Mouse (Mus musculus): Measurements from ENCODE around the gene Plcb2. TPM values are rescaled to one million over a fixed set of nuclear protein-coding genes. Genes with fewer than 3 reads are reported as not detected.

Gene Plcb2
- total and polyA plus RNA-seq, 2 experiments from 2014 or later, result 2.6 to 7.6 TPM

DNA sequence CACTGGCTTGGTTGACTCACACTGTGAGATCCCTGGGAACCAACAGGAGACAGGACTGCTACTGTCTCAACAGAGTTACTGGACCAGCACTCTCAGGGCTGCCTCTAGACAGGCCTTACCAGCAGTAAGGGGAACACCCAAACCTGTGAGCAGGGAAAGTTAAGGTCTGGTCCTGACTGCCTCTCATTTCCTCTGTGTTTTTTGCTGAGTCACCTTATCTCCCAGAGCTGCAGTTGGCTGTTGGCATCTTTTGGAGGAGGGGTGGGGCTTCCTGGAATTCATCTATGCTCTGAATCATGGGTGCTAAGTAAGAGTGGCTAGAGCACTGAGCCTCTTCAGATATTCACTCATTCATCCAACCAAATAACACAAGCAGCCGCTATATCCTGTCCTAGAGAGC lies 69.2 kb downstream of the Plcb2 start:
- Histone ChIP-seq H3K27me3 (ENCODE audit: control insufficient read depth, insufficient read depth, low read length) (no peaks in the 10 kb centered on the region), H3K36me3 (replicated peaks; ENCODE audit: control insufficient read depth, insufficient read depth, low read length) (no peaks in the 10 kb centered on the region), H3K27ac (ENCODE audit: low read depth) (peak overlapping the region; percentile 62; the same call in 1 of the 2 replicates), H3K4me3 (ENCODE audit: low read depth, low read length) (no peak overlapping the region), H3K4me2 (ENCODE audit: low read depth, low read length) (no peak overlapping the region), H3K9me3 (replicated peaks; ENCODE audit: control insufficient read depth, low read length) (no peaks in the 10 kb centered on the region), H3K4me1 (ENCODE audit: control insufficient read depth, insufficient read depth) (peaks cover 20% of the 10 kb centered on the region), H3K9ac (replicated peaks; ENCODE audit: low read depth, low read length) (no peak overlapping the region)
- DNase-seq (ENCODE audit: low spot score), result peak; percentile 63
- no peak for TF ChIP-seq EP300 (IDR thresholded peaks at IDR 0.05; ENCODE audit: low read depth)
- no peak for TF ChIP-seq CTCF (IDR thresholded peaks at IDR 0.05; ENCODE audit: low read depth)
- WGBS, result 30% methylated on average over 1 of the region's 1 CpGs
- peak; percentile 44 for ATAC-seq (ENCODE audit: insufficient read depth, low read depth)

DNA sequence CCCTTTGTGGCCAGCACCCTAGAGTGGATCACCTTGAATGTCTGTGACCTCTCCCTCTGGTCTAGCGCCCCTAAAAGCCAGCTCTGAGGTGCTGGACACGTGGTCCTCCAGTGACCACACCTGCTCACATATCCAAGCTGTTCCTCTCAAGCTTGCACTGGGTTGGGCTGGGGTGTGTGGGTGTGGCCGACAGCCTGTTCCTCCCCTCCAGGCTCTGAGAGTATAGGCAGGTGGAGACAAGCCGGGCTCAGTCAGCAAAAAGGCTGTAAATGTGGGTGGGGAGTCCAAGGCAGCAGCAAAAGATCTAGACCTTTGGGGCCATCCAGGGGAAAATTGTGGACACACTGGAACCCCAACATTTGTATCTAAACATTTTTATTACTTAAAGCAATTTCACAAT lies 69.8 kb downstream of the Plcb2 start:
- 50% methylated on average over 4 of the region's 4 CpGs for WGBS
- no peak overlapping the region for H3K27ac ChIP-seq (ENCODE audit: low read depth)
- DNase-seq (ENCODE audit: low spot score), result no peak
- no peaks in the 10 kb centered on the region for H3K9me3 ChIP-seq (replicated peaks; ENCODE audit: control insufficient read depth, low read length)
- no peak overlapping the region for H3K4me3 ChIP-seq (ENCODE audit: low read depth, low read length)
- no peak overlapping the region for H3K9ac ChIP-seq (replicated peaks; ENCODE audit: low read depth, low read length)
- ATAC-seq (ENCODE audit: insufficient read depth, low read depth), result no peak
- H3K27me3 ChIP-seq (ENCODE audit: control insufficient read depth, insufficient read depth, low read length), result no peaks in the 10 kb centered on the region
- no peak overlapping the region for H3K4me2 ChIP-seq (ENCODE audit: low read depth, low read length)
- H3K36me3 ChIP-seq (replicated peaks; ENCODE audit: control insufficient read depth, insufficient read depth, low read length), result no peaks in the 10 kb centered on the region
- TF ChIP-seq CTCF (IDR thresholded peaks at IDR 0.05; ENCODE audit: low read depth) (no peak), EP300 (IDR thresholded peaks at IDR 0.05; ENCODE audit: low read depth) (no peak)
- H3K4me1 ChIP-seq (ENCODE audit: control insufficient read depth, insufficient read depth), result peaks cover 14% of the 10 kb centered on the region

Other genes starting within 250 kb of the Plcb2 start
- 123 and 141 TPM in 2 replicates for gene Srp14, start 248.7 kb downstream of the Plcb2 start, total RNA-seq (2014; rRNA removed; ENCODE audit: low replicate concordance)
- 210 and 219 TPM in 2 replicates for gene Srp14, start 248.7 kb downstream of the Plcb2 start, polyA plus RNA-seq (2015; fragmentation: Nextera tagmentation; extraction: Ambion mirVana)
- gene Bmf, start 178.8 kb downstream of the Plcb2 start, total RNA-seq (2014; rRNA removed; ENCODE audit: low replicate concordance), result 12.7 and 14.5 TPM in 2 replicates
- 1.5 and 1.6 TPM in 2 replicates for gene Bmf, start 178.8 kb downstream of the Plcb2 start, polyA plus RNA-seq (2015; fragmentation: Nextera tagmentation; extraction: Ambion mirVana)
- gene Bub1b, start 130.2 kb downstream of the Plcb2 start, total RNA-seq (2014; rRNA removed; ENCODE audit: low replicate concordance), result 37.7 and 46.9 TPM in 2 replicates
- gene Bub1b, start 130.2 kb downstream of the Plcb2 start, polyA plus RNA-seq (2015; fragmentation: Nextera tagmentation; extraction: Ambion mirVana), result 14.8 and 16.2 TPM in 2 replicates
- gene Pak6, start 65.1 kb downstream of the Plcb2 start, total RNA-seq (2014; rRNA removed; ENCODE audit: low replicate concordance), result 16.8 and 17.0 TPM in 2 replicates
- 7.9 and 9.0 TPM in 2 replicates for gene Pak6, start 65.1 kb downstream of the Plcb2 start, polyA plus RNA-seq (2015; fragmentation: Nextera tagmentation; extraction: Ambion mirVana)
- gene Ankrd63, start 24.5 kb downstream of the Plcb2 start, total RNA-seq (2014; rRNA removed; ENCODE audit: low replicate concordance), result 7.6 and 14.3 TPM in 2 replicates
- gene Ankrd63, start 24.5 kb downstream of the Plcb2 start, polyA plus RNA-seq (2015; fragmentation: Nextera tagmentation; extraction: Ambion mirVana), result 1.6 and 2.0 TPM in 2 replicates
- gene Inafm2, start 17.3 kb upstream of the Plcb2 start, total RNA-seq (2014; rRNA removed; ENCODE audit: low replicate concordance), result 39.4 and 44.2 TPM in 2 replicates
- 39.9 and 48.4 TPM in 2 replicates for gene Inafm2, start 17.3 kb upstream of the Plcb2 start, polyA plus RNA-seq (2015; fragmentation: Nextera tagmentation; extraction: Ambion mirVana)
- gene Ccdc9b, start 34.2 kb upstream of the Plcb2 start, total RNA-seq (2014; rRNA removed; ENCODE audit: low replicate concordance), result 5.7 and 6.8 TPM in 2 replicates
- 3.3 and 3.4 TPM in 2 replicates for gene Ccdc9b, start 34.2 kb upstream of the Plcb2 start, polyA plus RNA-seq (2015; fragmentation: Nextera tagmentation; extraction: Ambion mirVana)
- not detected in 2 replicates for gene Phgr1, start 44.3 kb upstream of the Plcb2 start, total RNA-seq (2014; rRNA removed; ENCODE audit: low replicate concordance)
- gene Phgr1, start 44.3 kb upstream of the Plcb2 start, polyA plus RNA-seq (2015; fragmentation: Nextera tagmentation; extraction: Ambion mirVana), result not detected in 2 replicates
- 0.19 and 0.38 TPM in 2 replicates for gene Disp2, start 51.3 kb upstream of the Plcb2 start, total RNA-seq (2014; rRNA removed; ENCODE audit: low replicate concordance)
- 0.03 and 0.07 TPM in 2 replicates for gene Disp2, start 51.3 kb upstream of the Plcb2 start, polyA plus RNA-seq (2015; fragmentation: Nextera tagmentation; extraction: Ambion mirVana)
- gene Knstrn, start 85.6 kb upstream of the Plcb2 start, total RNA-seq (2014; rRNA removed; ENCODE audit: low replicate concordance), result 19.8 and 28.0 TPM in 2 replicates
- gene Knstrn, start 85.6 kb upstream of the Plcb2 start, polyA plus RNA-seq (2015; fragmentation: Nextera tagmentation; extraction: Ambion mirVana), result 36.4 and 39.9 TPM in 2 replicates
- gene Ivd, start 133.5 kb upstream of the Plcb2 start, total RNA-seq (2014; rRNA removed; ENCODE audit: low replicate concordance), result 154 and 163 TPM in 2 replicates
- 84.2 and 92.2 TPM in 2 replicates for gene Ivd, start 133.5 kb upstream of the Plcb2 start, polyA plus RNA-seq (2015; fragmentation: Nextera tagmentation; extraction: Ambion mirVana)
- gene Bahd1, start 171.9 kb upstream of the Plcb2 start, total RNA-seq (2014; rRNA removed; ENCODE audit: low replicate concordance), result 9.4 and 11.7 TPM in 2 replicates
- gene Bahd1, start 171.9 kb upstream of the Plcb2 start, polyA plus RNA-seq (2015; fragmentation: Nextera tagmentation; extraction: Ambion mirVana), result 1.6 and 1.9 TPM in 2 replicates
- gene Chst14, start 198.1 kb upstream of the Plcb2 start, total RNA-seq (2014; rRNA removed; ENCODE audit: low replicate concordance), result 10.8 and 15.3 TPM in 2 replicates
- gene Chst14, start 198.1 kb upstream of the Plcb2 start, polyA plus RNA-seq (2015; fragmentation: Nextera tagmentation; extraction: Ambion mirVana), result 12.8 and 14.3 TPM in 2 replicates

All from heart, postnatal 0 days (tissue).